Mouse (Mus musculus): ENCODE data around the gene Commd3.

The Commd3 gene

DNA sequence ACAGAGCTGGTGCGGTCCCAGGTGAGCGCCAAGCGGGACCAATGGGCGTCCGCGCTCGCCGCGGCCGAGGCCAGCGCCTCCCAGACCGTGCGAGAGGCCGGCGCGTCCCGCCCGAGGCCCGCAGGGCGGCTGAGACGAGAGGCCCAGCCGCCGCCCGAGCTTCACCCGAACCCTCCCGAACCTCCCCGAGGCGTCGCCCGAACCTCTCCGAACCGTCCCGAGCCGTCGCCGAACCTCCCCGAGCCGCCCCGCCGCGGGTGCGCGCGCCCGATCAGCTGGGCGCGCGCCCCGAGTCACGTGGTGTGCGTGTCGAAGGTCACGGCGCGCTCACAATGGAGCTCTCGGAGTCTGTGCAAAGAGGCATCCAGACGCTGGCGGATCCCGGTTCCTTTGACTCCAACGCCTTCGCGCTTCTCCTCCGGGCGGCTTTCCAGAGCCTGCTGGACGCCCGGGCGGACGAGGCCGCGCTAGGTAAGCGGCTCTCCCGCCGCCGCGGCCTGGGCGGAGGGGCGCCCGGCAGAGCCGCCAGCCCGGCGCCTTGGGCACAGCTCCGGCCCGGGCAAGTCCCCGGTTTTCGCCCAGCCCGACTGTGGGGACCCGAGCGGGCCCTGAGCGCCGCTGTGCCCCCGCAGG is at the start of gene Commd3:
TSS of gene Commd3 (plus strand) at position 252 of the 633 bp plus-strand sequence.
- peak; percentile 97 for DNase-seq

DNA sequence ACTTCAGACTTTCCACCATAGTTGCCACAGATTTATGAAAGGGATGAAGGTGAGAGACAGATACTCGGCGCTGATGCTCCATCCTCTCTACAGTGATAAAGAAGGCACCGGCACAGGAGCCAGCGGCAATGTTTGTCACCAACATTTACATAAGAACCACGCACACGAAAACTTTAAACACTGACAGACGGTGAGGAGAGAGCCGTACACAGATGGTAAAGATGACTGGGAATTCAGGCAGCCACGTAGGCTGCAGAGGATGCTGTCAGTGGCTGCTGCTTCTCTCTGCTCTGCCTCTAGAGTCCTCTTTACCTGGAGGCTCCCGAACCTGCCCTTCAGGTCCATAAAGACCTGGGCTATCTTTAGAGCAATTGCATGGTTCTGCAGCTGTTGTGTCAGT is 49.0 kb upstream of the Commd3 start:
- no peak for DNase-seq

DNA sequence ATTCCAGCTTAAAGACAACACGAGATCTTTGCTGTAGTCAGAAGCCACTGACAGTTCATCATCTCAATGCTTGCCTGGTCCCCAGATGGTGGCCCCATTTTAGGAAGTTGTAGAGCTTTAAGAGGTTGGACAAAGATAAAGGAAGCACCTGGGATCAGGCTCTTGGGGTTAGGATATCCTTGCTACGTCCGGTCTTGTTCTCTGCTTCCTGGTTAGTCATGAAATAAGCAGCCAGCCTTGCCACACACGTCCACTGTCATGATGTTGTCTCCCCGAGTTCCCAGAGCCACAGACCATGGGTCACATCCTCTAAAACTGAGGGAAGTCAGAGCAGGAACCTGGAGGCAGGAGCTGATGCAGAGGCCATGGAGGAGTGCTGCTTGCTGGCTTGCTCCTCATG is 41.6 kb upstream of the Commd3 start:
- no peak for DNase-seq

DNA sequence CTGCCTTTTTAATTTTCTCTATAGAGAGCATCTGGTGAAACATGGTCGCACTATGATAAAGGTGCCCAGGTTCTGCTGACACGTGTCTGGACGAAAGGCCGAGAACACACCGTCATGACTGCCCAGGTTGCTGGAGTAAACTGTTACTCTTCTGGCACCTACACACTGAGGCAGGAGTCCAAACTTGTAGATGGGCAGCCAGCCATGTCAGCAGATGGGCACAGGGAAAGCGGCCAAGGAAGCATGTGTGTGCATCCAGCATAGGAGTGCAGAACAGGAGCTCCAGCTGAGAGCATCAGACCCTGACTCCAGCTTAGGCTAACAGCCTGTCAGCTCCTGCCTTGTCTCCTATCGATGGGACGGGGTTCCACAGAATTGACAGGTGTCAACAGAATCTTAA is 37.1 kb upstream of the Commd3 start:
- DNase-seq, result peak; percentile 30 to 39

DNA sequence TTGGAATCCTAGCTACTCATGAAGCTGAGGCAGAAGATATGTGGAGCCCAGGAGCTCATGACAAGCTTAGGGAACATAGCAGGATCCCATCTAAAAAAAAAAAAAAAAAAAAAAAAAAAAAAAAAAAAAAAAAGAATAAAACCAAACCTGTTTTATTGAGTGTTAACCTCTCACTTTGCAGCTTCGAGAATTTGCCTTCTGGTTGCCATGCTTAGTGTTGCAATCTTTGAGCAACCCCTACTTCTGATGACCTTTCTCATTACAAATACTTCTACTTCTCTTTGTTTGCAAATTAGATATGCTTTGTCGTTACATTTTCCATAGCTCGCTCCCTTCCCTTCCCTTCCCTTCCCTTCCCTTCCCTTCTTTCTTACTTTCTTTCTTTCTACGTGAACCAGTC is 23.6 kb upstream of the Commd3 start:
- no peak for DNase-seq

DNA sequence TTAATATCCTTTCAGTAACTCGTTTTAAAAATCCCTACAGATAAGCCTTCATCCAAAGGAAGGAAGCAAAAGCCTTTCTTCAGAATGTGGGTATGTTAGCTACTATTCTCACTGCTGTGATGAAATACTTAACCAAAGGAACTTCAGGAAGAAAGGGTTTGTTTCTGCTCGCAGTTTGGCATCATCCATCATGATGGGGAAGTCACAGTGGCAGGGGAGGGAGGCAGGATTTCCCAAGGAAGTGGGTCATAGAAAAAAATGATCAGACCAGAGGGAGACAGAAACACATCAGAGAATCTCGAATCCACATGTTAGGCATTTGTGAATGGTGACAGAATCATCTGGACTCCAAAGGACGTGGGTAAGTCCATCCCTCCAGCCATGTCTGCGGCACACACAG is 17.4 kb upstream of the Commd3 start:
- DNase-seq, result no peak

DNA sequence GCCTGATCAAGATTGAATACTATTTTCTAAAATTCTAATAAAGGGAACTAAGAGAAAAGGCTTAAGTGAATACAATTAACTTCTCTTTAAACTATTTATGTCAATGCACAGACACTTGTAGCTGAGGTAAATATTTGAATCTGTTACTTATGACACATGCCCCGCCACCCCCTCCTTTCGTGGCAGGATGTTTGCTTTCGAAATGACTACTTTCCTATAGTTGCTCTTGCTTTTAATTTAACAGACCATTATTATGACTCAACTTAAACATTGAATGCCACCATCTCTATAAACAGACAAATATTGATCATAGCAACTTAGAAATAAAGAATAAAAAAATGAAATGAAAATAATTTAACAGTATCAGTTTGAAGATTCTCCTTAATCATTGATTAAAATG is 8.2 kb upstream of the Commd3 start:
- DNase-seq, result no peak

DNA sequence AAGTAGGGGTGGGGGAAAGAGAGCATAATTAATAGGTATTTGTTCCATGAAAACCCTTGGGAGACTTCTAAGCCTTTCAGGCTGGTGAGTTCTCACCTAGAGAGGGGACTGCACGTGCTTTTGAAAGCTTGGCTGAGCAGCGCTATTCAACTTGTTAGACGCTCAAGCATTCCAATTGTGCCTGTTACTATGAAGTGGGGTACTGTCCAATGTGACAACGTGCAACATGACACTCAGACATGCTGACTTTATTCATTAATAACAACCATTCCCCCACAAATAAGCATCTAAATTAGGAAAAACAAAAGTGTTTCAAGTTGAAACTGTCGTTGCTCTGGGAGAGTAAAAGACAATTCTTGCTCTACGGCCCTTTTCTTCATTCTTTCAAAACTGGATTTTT is 1.1 kb upstream of the Commd3 start:
- no peak for DNase-seq

DNA sequence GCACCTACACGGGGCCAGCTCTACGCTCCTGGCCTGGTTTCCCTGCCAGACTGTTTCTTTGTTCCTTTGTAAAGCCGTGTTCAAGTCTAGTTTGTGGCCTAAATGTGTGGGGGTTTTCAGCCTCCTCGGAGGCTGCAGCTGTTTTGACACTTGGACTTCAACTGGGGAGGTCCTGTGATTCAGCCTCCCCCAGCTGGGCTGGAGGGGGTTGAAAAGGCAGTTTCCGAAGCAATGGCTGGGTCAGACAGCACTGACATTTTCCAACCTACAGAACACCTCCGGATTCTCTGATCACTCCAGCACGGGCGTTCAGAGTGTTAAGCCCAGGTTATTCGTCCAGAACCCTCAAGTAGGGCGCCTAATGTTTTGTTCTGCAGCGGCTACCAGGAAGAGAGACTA is 581 bp downstream of the Commd3 start:
- DNase-seq, result peak in 1 of 2 experiments; percentile 42

DNA sequence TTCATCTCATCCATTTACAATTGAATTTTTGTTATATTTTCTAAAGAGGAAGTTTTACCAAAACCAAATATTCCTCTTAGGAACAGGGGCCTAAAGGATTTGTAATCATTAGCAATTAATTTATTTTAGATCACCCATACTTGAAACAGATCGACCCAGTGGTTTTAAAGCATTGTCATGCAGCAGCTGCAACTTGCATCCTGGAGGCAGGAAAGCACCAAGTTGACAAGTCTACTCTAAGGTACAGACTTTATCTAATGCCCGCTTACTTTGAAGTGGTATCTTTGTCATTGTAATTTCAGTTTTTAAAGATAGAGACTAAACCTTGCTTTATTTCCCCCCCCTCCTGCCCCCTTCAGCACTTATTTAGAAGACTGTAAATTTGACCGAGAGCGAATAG is 1.6 kb downstream of the Commd3 start:
- no peak for DNase-seq

DNA sequence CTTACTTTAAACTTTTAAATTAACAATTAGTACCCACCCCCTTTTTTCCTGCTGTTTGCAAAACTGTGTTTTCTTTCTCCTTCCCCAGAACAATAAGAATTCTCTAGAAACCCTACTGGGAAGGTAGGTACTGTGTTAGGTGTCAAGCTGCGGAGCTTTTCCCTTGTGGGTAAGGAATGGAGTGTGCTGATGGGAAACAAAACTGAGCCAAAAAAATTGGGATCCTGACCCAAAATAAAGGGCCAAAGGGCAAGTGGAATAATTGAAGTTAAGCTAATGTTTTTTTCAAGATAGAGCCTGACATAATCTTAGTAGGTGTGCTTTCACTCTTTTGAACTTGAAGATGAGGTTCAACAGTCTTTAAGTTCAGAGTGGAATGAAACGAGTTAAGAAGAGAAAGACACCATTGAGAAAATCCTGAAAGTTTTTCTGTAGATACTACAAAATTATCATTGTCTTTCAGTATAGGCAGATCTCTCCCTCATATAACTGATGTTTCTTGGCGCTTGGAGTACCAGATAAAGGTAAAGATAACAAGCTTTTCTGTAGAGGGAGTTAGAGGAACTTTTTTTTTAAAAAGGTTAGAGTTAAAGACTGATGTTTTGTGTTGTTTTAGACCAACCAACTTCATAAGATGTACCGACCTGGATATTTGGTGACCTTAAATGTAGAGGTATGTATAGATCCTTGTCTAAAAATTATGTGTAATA is 2.2 kb downstream of the Commd3 start:
- no peak for DNase-seq

DNA sequence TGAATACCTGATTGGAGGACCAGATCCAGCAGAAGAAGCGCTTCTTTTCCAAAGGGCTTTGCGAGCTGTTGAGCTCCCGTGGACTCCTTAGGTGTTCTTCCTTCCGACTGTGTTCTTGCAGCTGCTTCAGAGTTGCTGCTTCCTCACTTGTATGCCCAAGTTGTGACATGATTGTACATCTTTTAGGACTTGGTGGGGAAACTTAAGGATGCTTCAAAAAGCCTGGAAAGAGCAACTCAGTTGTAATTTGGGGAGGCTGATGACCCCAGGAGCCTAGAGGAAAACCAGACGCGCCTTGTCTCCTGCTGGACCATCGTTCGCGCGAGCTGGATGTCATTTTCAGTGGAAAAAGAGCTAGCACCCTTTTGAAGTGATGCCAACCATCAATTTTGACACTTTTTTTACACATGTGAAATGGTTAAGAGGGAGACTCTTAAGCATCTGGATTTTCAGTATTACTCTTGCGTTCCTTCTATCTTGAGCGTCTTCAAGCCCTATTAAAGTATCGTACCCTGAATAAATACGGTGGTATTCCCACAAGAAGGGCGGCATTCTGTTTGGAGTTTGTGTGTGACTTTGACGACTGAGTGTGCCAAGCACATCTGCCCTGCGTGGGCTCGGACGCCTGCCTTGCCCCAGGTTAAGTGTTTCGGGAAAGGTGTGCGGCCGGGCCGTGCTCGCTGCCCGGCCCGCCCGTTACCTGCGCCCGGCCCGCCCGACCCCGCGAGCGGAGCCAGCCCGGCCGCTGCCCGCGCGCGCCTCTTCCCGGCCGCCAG is 3.7 kb downstream of the Commd3 start:
- peak in 1 of 2 experiments; percentile 20 for DNase-seq

DNA sequence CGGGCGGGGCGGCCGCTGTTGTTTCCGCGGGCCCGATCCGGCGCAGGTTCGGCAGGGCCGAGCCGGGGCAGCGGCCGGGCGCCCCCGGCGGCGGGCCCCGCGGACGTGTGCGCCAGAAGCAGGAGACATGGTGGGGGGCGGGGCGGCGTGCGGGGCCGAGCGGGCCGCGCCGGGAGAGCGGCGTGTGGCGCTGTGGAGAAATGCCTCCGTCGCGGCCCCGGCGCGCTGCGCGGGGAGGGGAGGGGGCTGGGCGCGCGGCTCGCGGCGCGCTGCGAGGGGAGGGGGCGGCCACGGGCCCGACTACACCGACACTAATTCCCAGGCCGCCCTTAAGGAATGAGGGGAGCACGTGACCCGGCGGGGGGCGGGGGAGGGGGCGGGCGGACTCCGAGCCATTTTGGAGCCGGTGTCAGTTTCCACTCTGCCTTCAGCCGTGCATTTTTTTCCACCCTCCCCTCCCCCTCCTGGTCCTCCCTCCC is 4.3 kb downstream of the Commd3 start:
- peak; percentile 86 to 92 for DNase-seq

DNA sequence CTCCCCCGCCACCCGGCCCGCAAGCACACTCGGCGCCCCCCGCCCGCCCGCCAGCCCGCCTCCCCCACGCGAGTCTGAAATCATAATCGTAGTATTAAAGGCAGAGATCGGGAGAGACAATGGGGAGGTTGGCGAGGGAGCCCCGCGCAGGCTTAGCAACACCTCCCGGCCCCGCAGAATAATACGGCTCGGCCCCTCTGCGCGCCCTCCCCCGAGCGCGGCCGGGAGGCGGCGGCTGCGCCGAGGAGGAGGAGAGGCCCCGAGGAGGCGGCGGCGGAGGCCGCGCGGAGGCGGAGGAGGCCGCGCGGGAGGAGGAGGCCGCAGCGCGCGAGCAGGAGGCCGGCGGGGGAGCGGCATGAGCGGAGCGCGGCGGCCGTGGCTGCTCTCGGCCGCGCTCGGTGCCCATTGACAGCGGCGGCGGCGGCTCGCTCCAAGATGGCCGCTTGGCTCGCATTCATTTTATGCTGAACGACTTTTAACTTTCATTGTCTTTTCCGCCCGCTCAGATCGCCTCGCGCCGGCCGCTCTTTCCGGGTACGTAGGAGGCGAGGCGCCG is 4.8 kb downstream of the Commd3 start, which contains the start of gene Bmi1:
TSS of gene Bmi1 (plus strand) at position 83 of the 556 bp plus-strand sequence.
- DNase-seq, result peak in 1 of 2 experiments; percentile 85

DNA sequence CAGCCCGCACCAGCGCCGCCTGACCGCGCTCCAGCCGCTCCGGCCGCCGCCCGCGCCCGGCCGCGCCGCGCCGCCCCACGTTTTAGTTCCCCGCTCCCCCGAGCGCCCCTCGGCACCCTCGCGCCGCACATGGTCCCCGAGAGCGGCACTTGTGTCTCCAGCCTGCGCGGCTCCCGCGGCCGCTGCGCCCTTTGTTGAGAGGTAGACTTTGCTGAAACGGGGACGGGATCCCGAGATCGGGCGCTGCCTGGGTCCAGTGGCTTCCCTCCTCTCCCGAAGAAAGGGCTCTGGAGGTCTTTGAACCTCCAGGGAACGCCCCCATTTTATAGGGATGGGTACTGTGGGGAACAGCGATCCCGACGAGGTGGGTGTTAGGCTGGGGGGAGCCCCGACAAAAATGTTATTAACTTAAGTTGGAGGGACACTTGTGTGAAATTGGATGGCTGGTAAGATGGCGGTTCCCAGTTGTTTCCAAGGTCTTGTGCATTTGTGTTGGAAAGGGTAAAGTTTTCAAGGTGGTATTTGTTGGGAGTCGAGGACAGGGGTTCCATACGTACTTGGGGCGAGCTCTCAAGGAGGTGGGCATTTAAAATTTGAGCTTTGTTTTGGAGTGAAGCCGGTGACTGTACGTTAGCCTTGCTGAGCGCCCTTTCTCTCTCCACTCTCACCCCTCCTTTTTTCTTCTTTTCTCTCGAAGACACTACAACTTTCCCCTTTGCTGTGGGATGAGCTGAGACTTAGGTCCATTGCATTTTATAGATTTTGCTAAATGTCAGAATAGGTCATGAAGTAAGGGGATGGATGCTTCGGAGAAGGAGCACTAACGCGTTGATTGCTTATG is 5.7 kb downstream of the Commd3 start:
- DNase-seq, result peak; percentile 69 to 81

DNA sequence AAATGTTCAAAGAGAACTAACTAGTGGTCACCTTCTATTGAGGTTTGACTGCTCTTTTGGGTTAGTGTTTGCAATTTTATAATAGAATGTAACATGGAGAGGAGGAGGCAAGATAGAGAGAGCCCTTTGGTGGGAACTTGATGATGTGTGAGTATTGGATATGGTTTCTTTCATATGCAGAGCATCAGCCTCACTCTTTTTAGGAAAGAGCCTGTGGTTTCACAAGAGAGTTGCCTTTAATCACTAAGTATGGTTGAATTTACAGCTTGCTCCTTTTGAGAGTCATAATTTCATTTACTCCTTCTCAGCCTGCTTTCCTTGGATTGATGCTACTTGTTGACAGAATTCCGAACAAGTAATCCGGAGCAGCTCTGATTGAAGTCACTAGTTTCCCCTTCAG is 7.5 kb downstream of the Commd3 start:
- DNase-seq, result no peak

DNA sequence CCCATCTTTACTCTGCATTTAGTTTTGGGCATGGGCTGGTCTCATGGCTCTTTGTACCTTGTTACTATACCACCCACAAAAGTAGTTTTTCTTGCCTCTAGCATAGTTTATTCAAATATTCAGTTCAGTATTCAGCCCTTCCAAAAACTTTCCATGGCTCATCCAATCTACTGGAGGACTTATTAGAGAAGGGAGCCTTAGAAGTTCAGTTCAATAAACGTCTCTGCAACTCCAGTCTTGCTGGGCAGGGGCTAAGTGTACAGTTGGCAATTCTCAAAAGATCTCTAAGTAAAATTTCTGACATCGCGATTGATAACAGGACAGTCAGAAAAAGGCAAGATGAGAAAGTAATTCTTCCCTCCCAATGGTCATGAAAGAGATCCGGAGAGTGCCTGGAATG is 8.3 kb downstream of the Commd3 start:
- no peak for DNase-seq

DNA sequence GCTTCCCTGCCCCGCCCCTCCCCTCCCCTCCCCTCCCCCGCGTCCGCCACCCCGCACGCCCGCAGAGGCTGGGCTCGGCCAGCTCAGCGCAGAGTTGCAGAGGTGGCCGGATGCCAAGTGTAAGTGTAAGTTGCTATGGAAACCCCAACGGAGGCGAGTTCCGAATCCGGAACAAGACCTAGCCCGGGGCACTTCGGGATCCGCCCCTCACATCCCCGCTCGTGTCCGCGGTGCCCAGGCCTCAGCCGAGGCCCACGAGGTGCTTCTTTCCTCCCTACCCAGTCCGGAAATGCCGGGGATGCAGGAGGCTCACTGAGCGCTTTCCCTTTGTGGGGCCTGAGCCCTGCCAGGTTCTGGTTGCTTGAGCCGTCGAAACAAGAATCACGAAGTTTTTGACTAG is 8.8 kb downstream of the Commd3 start:
- DNase-seq, result peak; percentile 78 to 84

DNA sequence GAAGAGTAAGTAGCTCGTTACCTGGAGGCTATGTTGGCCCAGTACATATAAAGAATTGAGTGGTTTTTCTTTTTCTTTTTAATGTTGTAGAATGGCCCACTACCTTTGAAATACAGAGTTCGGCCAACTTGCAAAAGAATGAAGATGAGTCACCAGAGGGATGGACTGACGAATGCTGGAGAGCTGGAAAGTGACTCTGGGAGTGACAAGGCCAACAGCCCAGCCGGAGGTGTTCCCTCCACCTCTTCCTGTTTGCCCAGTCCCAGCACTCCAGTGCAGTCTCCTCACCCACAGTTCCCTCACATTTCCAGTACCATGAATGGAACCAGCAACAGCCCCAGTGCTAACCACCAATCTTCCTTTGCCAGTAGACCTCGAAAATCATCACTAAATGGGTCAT is 11.9 kb downstream of the Commd3 start:
- no peak for DNase-seq

DNA sequence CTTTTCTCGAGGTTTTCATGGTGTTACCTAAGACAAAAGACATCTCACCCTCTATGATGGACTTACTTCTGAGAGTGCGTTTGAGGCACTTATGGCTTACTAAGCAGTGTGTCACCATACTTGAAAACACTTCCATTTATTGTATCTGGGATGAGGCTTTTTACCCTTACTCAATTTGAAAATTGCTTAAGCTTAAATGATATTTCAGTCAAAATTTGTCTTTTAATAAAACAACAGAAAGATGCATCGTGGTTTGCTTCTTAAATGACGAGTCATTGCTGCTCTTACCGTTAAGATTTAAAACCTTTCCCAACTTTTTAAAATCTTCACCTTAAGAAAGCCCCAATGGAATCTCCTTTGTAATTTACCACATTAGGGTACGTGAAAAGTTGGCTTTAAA is 14.2 kb downstream of the Commd3 start:
- DNase-seq, result no peak

DNA sequence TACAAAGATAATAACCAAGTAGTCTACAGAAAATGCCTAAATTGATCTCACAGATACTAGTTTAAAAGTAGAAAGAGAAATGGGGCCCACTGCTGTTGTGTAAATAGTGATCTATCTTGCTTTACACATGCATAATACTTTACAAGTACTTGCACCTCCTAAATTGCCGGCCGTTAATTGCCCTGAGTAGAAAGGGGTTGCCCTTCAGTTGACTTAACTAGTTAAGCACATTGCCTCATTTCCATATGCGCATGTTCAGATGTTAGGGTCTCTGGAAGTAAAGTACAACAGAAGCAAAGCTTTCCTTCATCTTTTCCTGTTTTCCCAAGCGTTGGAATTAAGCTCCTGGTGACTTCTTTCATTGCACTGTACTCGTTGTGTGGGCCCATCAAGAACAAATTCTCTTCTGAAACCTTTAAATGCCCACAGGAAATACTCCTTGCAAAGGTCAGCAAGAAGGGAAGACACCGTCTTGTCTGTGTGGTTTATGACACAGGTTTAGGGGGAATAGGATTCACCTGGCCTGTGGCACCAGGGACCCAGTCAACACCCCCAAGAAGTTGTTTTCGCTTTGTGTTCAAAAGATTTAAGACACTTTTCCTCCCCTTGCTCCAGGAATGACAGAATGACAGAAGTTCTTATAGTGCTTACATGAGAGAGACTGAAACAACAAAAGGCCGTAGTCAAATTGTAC is 14.8 kb downstream of the Commd3 start:
- no peak for DNase-seq

DNA sequence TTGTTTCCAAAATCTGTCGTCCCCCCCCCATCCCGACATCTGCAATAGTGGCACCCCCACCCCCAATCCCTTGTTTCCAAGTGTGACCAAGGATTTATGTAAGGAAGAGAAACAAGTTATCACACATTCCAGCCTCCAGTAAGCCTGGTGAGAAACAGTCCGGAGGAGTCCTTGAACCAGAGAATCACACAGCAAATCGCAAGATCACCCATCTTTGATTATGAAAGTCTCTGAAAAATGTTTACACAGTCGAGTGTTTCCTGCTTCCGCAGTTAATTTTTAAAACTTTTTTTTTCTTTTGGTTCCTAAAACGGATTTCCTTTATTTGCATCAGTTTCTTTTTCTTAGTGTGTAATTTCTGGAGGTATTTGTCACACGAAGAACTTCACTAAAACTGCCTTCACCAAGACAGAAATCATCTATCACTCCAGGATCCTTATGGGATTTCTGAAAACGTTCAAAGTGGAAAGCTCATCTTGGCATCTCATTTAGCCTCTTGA is 15.5 kb downstream of the Commd3 start:
- DNase-seq, result no peak
